Mouse (Mus musculus) liver, embryonic 16.5 days (tissue): Measurements from ENCODE around the gene Map4k1. TPM values are rescaled to one million over a fixed set of nuclear protein-coding genes. Genes with fewer than 3 reads are reported as not detected.

Experiments
- ATAC-seq: fragments of 200-750 bp; cut with Nextera tagmentation; 2 replicates; pipeline ENCODE4 v1.8.0; 2017; ENCODE audit warnings: low read depth, mild to moderate bottlenecking, moderate number of reproducible peaks, moderate library complexity
- H3K27ac ChIP-seq: fragments of 300-500 bp; sonication (generic); 2 replicates; pipeline ENCODE4 v1.5.1; 2014; ENCODE audit warnings: mild to moderate bottlenecking, low read length
- H3K27me3 ChIP-seq: fragments of 300-500 bp; sonication (generic); 2 replicates; pipeline ENCODE4 v1.6.1; 2014; ENCODE audit warnings: low read depth, low read length, mixed read lengths; ENCODE audit not compliant: control insufficient read depth, insufficient read depth
- H3K36me3 ChIP-seq: fragments of 300-500 bp; sonication (generic); 2 replicates; pipeline ENCODE4 v1.6.1; 2014; ENCODE audit warnings: mild to moderate bottlenecking; ENCODE audit not compliant: control insufficient read depth, insufficient read depth
- H3K4me1 ChIP-seq: fragments of 300-500 bp; sonication (generic); 2 replicates; pipeline ENCODE4 v1.6.1; 2014; ENCODE audit warnings: low read depth, low read length, mixed read lengths; ENCODE audit not compliant: control insufficient read depth
- H3K4me2 ChIP-seq: fragments of 300-500 bp; sonication (generic); 2 replicates; pipeline ENCODE4 v1.6.1; 2014; ENCODE audit warnings: low read depth, low read length, mixed read lengths
- H3K4me3 ChIP-seq: fragments of 300-500 bp; sonication (generic); 2 replicates; pipeline ENCODE4 v1.5.1; 2014; ENCODE audit warnings: low read depth, mild to moderate bottlenecking, low read length
- H3K9ac ChIP-seq: fragments of 300-500 bp; sonication (generic); 2 replicates; pipeline ENCODE4 v1.6.1; 2014; ENCODE audit warnings: low read depth, low read length
- H3K9me3 ChIP-seq: fragments of 300-500 bp; sonication (generic); replicated peaks from 2 replicates; pipeline ENCODE4 v1.6.1; 2016; ENCODE audit warnings: low read length; ENCODE audit not compliant: control insufficient read depth
- WGBS: fragments of 180-500 bp; shearing (Covaris S2); extraction: QIAGEN DNeasy Blood & Tissue Kit; methylation state at CpG from one replicate; pipeline ENCODE4 v1.1.7; 2014; ENCODE audit not compliant: insufficient replicate concordance; 5-methylcytosine and 5-hydroxymethylcytosine counted together
- polyA plus RNA-seq: library from polyadenylated mRNA; unstranded; fragments of >200 nt; fragmentation: Nextera tagmentation; extraction: Ambion mirVana; gene quantifications from 2 replicates; pipeline ENCODE4 v1.2.1, GENCODE M21; 2015

The Map4k1 gene
- polyA plus RNA-seq, 1 experiment from 2014 or later: 28.3 TPM

DNA sequence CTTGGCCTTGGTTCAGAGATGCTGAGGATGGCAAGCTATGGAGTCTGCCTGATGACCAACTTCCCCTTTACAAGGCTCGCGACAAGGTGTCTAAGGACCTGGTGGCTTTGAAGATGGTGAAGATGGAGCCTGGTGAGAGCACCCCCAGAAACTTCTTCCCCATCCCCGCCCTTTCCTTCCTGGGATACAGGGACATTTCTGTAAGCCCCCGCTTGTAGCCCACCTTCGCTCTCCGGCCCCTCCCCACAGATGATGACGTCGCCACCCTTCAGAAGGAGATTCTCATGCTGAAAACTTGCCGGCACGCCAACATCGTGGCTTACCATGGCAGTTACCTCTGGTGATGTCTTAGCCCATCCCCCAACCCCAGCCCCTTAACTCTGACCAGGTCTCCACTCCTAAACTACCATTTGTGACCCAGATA, 1.3 kb downstream of the Map4k1 start:
- no peaks in the 10 kb centered on the region for H3K9me3 ChIP-seq
- H3K27ac ChIP-seq: peak overlapping the region; percentile 95
- WGBS: 26% methylated on average over 11 of the region's 11 CpGs
- H3K4me2 ChIP-seq: peak overlapping the region; percentile 99
- H3K4me1 ChIP-seq: peaks cover 24% of the 10 kb centered on the region
- H3K4me3 ChIP-seq: peak overlapping the region; percentile 75
- peak overlapping the region; percentile 84 for H3K9ac ChIP-seq
- no peaks in the 10 kb centered on the region for H3K27me3 ChIP-seq
- ATAC-seq: no peak
- H3K36me3 ChIP-seq: peaks cover 10% of the 10 kb centered on the region

DNA sequence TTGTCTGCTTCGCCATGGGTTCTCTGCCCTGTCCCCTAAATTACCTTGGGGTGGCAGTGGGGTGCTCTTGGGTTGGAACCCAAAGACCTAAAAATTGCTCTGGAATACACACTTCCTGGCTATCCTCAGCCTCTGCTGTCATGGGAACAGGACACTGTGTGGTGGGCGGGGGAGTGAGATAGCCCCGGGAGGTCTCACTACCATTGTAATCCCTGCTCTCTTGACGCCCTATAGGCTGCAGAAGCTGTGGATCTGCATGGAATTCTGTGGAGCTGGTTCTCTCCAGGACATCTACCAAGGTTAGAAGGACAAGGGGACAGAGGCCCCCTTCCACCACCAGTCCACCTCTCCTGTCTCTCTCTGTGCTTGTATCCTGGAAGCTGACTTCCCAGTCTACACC, 2.0 kb downstream of the Map4k1 start:
- Histone ChIP-seq H3K27ac (no peak overlapping the region), H3K4me1 (peaks cover 24% of the 10 kb centered on the region), H3K4me3 (peak overlapping the region; percentile 75), H3K4me2 (peak overlapping the region; percentile 99), H3K9ac (no peak overlapping the region; the same call in 1 of the 2 replicates), H3K9me3 (no peaks in the 10 kb centered on the region), H3K36me3 (0 out of 2 replicates have a peak, but pooled peaks cover 5% of the 10 kb centered on the region), H3K27me3 (no peaks in the 10 kb centered on the region)
- WGBS: 60% methylated on average over 4 of the region's 4 CpGs
- no peak for ATAC-seq

DNA sequence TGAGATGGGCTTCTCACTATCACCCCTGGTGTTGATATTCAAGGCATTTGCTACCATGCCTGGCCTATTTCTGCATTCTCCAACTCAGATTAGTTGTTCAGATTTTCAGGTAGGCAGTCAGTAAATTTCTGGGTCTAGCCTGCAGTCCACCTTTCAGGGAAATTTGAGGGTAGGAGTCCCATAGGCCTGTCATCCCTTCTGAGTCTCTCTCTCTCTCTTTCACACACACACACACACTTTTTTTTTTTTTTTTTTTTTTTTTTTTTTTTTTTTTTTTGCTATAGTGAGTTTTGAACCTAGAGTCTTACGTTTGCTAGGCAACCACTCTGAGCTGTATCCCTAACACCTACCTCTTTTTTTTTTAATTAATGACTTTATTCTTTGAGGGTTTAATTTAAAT, 2.6 kb downstream of the Map4k1 start:
- Histone ChIP-seq H3K4me1 (peaks cover 24% of the 10 kb centered on the region), H3K27ac (no peak overlapping the region), H3K9me3 (no peaks in the 10 kb centered on the region), H3K4me3 (no peak overlapping the region), H3K9ac (no peak overlapping the region), H3K27me3 (no peaks in the 10 kb centered on the region), H3K36me3 (no peaks in the 10 kb centered on the region), H3K4me2 (no peak overlapping the region)
- no peak for ATAC-seq
- WGBS: 82% methylated on average over 1 of the region's 1 CpGs

DNA sequence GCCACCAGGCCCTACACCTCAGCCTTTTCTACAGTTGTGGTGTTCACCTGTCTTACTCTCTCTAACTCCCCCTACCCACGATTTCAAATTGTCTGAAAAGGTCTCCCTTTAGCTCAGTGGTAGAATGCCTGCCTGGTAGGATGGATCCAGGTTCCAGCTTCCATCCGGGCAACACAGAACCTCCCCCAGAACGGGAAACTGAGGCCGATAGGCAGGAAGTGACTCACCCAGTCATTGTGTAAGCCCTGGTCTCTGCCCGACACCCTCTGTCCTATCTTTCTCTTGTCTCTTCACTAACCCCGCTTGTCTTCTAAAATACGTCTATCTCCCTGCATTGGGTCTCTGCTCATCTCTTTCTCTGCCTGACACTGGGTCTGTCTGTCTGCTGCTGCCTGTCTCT, 3.4 kb downstream of the Map4k1 start:
- Histone ChIP-seq H3K4me2 (no peak overlapping the region), H3K27me3 (no peaks in the 10 kb centered on the region), H3K9ac (no peak overlapping the region), H3K9me3 (no peaks in the 10 kb centered on the region), H3K27ac (no peak overlapping the region), H3K4me1 (peaks cover 24% of the 10 kb centered on the region), H3K4me3 (no peak overlapping the region), H3K36me3 (no peaks in the 10 kb centered on the region)
- WGBS: 50% methylated on average over 7 of the region's 7 CpGs
- no peak for ATAC-seq

DNA sequence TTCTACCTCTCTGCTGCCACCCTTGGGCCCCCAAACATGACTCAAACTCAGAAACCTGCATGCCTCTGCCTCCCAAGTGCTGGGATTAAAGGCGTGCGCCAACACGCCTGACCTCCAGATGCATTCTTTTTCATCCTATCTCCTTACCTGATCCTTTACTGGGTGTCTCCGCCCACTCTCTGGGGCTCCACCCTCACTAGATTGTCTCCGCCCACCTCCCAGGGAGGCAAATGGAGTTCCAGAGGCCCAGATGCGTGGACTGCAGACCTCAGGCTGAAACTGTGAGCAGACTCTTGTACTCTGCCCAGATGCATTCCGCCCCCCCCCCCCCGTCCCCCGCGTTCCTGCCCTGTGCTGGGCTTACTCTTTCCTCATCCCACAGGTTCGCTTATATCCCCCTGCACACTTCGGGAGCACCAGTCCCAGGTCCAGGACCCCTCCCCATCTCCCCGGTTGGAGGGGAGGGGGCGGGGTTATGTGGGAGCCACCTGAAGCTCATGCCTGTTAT, 9.0 kb downstream of the Map4k1 start:
- Histone ChIP-seq H3K9me3 (no peaks in the 10 kb centered on the region), H3K36me3 (no peaks in the 10 kb centered on the region), H3K27ac (no peak overlapping the region), H3K9ac (no peak overlapping the region), H3K4me2 (no peak overlapping the region), H3K27me3 (no peaks in the 10 kb centered on the region), H3K4me3 (no peak overlapping the region), H3K4me1 (no peaks in the 10 kb centered on the region; the same call in none of the 2 replicates)
- peak; percentile 32; the same call in 1 of the 2 replicates for ATAC-seq
- 64% methylated on average over 14 of the region's 14 CpGs for WGBS

DNA sequence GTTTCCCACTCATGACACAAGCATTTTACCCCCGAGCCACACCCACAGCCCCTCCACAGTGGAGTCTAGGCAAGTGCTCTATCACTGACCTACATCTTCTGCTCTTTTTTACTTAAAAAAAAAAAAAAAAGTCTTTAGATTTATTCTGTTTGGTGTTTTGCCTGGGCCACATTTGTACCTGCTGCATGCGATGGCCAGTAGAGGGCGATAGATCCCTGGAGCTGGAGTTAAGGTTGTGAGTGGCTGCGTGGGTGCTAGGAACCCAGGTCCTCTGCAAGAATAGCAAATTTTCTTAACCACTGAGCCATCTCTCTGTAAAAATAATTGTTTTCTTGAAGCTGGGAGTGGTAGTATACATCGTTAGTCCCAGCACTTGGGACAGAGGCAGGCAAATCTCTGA, 9.8 kb downstream of the Map4k1 start:
- Histone ChIP-seq H3K36me3 (no peaks in the 10 kb centered on the region), H3K9me3 (no peaks in the 10 kb centered on the region), H3K9ac (no peak overlapping the region), H3K4me2 (no peak overlapping the region), H3K4me1 (no peaks in the 10 kb centered on the region; the same call in none of the 2 replicates), H3K27ac (no peak overlapping the region), H3K4me3 (no peak overlapping the region), H3K27me3 (no peaks in the 10 kb centered on the region)
- 74% methylated on average over 5 of the region's 5 CpGs for WGBS
- ATAC-seq: no peak

DNA sequence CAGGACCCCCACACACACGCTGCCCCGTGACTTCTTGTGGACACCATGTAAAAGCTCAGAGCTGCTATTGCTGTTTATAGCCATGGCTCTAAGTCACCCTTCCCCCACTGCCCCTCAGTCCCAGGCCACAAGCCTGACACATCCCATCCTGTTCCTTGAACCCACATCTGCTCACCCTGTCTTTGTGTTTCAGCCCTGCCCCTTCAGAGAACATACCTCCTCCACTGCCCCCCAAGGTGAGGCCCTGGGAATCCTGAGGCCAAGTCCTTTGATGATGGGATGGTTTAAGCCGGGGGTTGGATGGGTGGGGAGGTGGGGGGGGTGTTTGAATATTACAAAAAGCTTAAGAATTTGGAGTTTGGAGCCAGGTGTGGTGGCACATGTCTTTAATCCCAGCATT, 11.1 kb downstream of the Map4k1 start:
- Histone ChIP-seq H3K9me3 (no peaks in the 10 kb centered on the region), H3K27me3 (no peaks in the 10 kb centered on the region), H3K4me2 (no peak overlapping the region), H3K27ac (no peak overlapping the region), H3K4me1 (no peaks in the 10 kb centered on the region; the same call in none of the 2 replicates), H3K36me3 (no peaks in the 10 kb centered on the region), H3K9ac (no peak overlapping the region), H3K4me3 (no peak overlapping the region)
- WGBS: 72% methylated on average over 3 of the region's 3 CpGs
- no peak for ATAC-seq

DNA sequence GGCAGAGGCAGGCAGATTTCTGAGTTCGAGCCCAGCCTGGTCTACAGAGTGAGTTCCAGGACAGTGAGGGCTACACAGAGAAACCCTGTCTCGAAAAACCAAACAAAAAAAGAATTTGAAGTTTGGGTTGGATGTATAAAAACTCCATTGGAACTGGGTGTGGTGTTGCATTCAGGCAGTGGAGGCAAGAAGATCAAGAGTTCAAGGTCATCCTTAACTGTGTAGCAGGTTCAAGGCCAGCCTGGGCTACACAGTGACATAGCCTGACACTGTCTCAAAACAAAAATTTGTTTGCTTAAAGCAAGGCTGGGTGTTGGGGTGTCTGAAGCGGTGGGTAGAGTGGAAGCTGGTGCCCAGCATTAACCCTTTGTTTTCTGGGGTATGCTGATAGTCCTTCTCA, 11.6 kb downstream of the Map4k1 start:
- H3K9ac ChIP-seq: no peak overlapping the region
- H3K27me3 ChIP-seq: no peaks in the 10 kb centered on the region
- no peak for ATAC-seq
- WGBS: 73% methylated on average over 3 of the region's 3 CpGs
- H3K9me3 ChIP-seq: no peaks in the 10 kb centered on the region
- H3K27ac ChIP-seq: no peak overlapping the region
- H3K4me3 ChIP-seq: no peak overlapping the region
- no peaks in the 10 kb centered on the region for H3K36me3 ChIP-seq
- no peaks in the 10 kb centered on the region; the same call in none of the 2 replicates for H3K4me1 ChIP-seq
- no peak overlapping the region for H3K4me2 ChIP-seq

DNA sequence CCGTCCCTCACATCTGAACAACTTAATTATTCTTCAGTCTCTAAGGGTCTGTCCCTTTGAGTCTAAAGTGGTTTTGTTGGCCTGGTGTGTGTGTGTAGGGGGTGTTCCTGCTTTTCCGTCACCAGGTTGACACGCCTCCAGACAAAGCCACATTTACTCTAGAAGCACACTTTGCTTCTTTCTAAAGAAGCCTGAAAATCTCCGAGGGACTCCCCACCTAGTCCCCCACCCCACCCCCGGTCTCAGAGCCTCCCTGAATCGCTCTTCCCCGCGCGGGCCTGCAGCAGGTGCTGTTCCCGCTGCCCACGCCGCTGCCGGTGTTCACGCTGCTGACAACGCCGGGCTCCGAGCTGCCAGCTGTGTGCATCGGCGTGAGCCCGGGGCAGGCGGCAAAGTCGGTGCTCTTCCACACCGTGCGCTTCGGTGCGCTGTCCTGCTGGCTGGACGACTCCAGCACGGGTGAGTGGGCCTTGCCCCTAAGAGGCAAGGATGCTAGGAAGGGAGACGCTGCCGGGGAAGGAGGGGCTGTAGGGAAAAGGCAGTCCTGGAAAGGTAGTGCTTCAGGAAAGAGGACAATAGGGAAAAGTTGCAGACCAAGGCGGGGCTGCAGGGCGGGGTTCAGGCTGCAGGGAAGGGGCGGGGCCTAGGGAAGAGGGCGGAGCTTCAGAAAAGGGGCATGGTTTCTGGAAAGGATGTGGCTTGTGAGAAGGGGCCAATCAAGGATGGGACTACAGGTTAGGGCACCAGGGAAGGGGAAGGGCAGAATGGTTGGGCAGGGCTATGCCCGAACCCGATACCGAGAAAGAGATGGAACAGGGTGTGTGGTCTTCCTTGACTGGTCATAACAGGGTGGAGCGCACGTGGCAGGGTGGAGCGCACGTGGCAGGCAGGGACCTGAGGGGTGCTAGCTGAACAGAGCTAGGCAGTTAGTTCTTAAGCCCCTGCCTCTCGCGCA, 19.1 kb downstream of the Map4k1 start:
- ATAC-seq: peak; percentile 95
- H3K9ac ChIP-seq: peak overlapping the region; percentile 46; the same call in 1 of the 2 replicates
- WGBS: 3% methylated on average over 43 of the region's 43 CpGs
- H3K36me3 ChIP-seq: no peaks in the 10 kb centered on the region
- peaks cover 15% of the 10 kb centered on the region for H3K4me1 ChIP-seq
- no peaks in the 10 kb centered on the region for H3K27me3 ChIP-seq
- peak overlapping the region; percentile 35; the same call in 1 of the 2 replicates for H3K27ac ChIP-seq
- H3K4me3 ChIP-seq: peak overlapping the region; percentile 50
- H3K4me2 ChIP-seq: peak overlapping the region; percentile 73
- no peaks in the 10 kb centered on the region for H3K9me3 ChIP-seq
